Mouse (Mus musculus): ENCODE data around the gene Lrrc8a.

Gene Lrrc8a

DNA sequence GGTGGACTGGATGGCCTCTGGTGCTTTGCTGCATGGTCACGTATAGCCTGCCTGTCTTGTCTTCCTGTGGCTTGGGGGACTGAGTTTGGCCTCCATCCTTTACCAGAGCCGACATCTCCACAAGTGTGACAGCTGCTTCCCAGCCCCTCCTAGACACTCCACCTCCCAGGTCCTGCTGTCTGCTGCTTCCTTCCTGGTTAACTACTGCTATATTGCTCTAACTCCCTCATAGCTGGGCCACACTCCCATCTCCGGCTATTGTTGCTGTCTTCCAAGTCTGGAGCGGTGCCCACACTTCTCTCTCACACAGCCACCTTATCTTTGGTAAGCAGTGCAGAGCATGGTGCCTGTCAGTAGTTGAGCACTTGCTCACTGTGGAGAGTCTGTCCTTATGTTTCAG is 2.3 kb downstream of the Lrrc8a start:
- DNase-seq (ENCODE audit: low spot score in 2 of 2) = no peak

DNA sequence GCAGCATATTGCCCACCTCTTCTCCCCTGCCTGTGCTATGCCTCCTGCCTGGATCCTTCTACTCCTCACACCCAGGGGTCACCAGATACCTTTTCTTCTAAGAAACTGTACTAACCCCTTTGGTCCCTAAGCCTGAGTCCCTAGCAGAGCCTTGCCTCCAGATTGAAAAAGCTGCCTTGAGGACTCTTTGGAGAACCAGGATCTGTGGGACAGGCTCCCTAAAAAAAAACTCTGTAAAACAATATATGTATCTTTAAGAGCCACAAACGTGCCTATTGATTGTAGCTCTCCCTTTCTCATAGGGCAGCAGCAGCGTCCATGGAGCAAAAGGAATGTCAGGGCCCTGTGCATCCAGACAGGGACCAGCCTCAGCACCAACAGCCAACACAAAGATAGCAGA is 2.8 kb downstream of the Lrrc8a start, which contains the start of gene Gm28035:
Gm28035 (plus strand) TSS at position 301 of the 400 bp plus-strand sequence.
- DNase-seq (ENCODE audit: low spot score in 2 of 2) = no peak

DNA sequence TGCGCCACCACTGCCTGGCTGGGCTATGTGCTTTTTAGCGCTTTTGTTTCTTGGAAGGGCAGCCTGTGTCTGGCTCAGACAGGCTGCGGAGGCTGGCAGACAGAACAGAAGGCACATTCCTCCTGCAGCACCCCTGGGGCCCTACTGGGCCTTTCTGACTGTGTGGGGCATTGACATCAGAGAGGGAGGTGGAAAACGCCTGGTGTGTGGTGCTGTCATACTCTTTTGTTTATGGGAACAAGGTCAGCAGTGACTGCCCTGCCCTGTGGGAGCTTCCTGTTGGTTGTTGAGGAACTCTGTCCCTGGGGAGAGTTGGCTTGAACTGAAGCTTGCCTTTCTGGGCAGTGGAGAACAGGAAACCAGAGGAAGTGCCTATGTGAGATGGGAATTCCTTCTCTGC is 5.0 kb downstream of the Lrrc8a start:
- no peak for DNase-seq (ENCODE audit: low spot score in 2 of 2)

GRCm38 (mm10) chr2:30243391-30243790 is 5.9 kb downstream of the Lrrc8a start:
- DNase-seq (ENCODE audit: low spot score in 2 of 2) = no peak

DNA sequence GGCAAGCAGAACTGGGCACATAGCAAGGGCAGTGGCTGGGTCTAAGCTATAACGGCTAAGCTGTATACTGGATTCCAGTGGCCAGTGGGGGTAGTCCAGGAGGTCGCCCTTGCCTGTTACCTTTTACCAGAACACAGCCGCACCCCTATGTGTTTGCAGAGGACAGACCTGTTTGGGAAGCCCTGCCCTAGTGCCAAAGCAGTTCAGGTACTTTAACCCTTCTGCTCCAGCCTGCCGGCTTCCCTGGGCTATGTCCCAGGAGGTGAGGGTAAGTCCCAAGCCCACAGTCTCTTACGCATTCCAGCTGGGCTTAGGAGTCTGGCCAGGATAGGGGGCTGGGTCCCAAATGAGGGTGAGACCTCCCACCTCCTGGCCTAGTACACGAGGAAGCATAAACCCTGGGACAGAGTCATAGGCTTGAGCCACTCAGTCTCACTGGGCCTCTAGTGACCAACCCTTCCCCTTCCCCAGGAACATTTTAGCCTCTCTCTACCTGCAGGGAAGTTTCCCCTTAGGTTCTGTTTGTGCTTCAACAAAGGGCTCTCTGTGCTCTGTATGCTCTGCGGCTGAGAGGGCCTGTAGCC is 7.2 kb downstream of the Lrrc8a start:
- no peak for DNase-seq (ENCODE audit: low spot score in 2 of 2)

GRCm38 (mm10) chr2:30247036-30247435 is 9.5 kb downstream of the Lrrc8a start:
- DNase-seq (ENCODE audit: low spot score in 2 of 2) = no peak

GRCm38 (mm10) chr2:30247681-30248080 is 10.2 kb downstream of the Lrrc8a start:
- no peak for DNase-seq (ENCODE audit: low spot score in 2 of 2)

DNA sequence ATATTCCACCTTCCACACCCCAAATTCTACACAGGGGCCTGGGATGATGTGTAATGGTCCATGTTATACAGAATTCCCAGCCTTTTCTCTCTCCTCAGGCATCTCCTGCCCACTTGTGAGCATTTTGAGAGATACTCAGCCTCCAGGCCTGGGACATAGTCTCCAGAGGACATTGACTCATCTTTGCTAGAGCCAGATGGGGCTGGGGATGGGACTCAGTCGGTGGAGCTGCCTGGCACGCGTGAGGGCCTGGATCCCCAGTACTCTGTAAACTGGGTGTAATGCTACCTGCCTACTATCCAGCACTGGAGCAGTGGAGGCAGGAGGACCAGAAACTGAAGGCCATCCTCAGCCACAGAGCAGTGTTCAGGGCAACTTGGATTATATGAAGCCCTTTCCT is 11.7 kb downstream of the Lrrc8a start:
- DNase-seq (ENCODE audit: low spot score in 2 of 2) = no peak

DNA sequence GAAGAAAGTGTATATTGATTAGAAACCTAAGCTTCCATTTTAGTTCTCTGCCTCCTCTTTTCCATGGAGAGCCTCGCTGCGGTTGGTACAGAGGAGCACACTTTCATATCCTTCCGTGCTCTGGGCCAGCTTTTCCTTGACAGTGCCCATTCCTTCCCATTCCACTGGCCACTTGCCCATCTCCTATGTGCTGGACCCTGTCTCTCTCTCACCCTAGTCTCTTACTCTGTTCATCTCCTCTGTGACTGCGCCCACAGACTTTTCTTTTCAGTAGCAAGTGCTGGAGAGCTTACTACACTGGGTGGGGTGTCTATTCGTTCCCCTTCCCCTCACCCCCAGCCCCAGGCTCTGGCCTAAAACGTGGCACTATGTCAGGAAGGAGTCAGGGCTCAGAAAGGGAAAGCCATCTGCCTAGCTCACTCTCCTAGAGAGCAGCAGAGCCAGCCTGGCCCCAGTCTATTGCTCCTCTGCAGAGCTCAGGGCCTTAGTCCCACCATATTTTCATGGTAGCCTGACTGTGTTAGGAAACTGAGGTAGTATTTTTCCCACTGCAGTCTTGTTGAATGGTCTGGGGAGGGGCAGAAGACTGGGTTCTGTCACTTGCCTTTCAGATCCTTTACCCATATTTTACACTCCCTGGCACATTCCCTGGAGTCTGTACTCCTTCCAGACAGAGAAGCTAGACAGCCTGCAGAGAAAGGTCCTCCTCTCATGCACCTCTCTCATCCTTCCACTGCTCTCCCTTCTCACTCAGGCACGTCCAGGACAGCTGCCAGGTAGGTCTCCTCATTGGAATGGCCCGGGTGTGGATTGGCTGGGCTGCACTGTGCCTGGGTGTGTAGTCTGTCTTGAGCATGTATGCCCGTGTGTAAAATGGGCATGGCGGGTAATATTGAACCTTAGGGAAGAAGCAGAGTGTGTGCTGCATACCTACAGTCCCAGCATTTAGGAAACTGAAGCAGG is 12.9 kb downstream of the Lrrc8a start:
- no peak for DNase-seq (ENCODE audit: low spot score in 2 of 2)

DNA sequence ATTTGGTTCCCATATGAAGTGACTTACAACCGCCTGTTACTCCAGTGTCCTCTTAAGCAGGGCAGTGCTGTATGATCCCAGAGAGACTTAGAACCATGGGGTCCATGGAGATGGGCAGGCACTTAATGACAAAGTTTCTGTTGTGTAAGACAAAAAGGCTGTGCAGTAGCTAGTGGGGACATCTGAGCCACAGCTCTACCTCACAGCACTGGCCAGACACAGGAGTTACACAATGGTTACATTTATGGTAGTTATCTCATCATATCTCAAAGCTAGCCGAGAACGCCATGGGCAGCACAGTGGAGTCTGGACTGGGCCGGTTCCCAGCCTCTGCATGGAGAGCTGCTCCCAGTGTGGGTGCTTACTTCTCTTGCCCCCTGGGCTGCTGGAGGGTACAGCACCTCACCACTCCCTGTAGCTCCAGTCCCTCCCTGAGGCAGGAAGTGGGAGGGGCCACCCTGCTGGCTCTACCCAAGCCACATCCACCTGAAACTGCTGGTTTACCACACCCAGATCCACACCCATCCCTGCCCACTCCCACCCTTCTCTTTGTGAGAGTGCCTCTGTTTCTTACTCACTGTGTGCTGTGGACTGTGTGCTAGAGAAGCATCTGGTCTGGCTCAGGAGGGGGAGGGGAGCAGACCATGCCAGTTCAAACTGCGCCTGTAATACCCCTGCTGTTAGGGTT is 14.0 kb downstream of the Lrrc8a start:
- no peak for DNase-seq (ENCODE audit: low spot score in 2 of 2)

DNA sequence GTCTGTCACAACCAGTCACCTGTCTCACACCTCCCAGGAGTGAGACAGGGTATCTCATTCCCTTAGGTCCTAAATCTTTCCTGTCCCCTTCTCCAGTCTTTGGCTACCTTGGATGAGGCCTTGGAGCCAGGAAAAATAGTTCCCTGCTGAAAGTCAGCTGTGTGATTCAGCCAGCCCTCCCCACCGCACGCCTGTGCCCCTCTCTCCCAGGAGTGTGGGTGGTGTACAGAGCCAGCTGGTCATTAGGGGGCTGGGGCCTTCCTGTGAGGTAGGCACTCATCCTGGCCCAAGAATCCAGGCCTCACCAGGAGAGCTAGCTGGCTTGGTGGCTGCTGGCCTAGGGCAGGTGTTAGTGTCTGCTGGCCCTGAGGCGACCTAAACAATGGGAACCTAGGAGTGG is 15.0 kb downstream of the Lrrc8a start:
- DNase-seq (ENCODE audit: low spot score in 2 of 2) = no peak

DNA sequence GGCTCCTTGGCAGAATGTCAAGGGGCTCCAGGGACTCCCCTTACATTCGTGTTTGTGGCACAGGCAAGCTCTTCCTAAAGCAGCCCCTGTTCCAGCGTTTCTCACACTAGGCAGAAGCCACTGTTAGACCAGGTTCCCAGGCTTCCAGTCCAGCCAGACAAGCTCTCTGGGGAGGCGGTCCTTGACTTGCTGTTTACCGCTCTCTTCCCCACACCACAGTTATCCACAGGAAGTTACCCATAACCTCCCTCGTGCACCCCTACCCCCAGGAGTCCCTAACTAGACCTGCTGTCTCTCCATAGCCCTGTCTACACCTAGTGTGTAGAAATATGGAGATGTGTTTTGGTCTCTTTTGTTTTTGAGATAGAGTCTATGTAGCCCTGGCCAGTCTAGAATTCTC is 16.3 kb downstream of the Lrrc8a start:
- DNase-seq (ENCODE audit: low spot score in 2 of 2) = no peak

GRCm38 (mm10) chr2:30255631-30256395 is 18.3 kb downstream of the Lrrc8a start:
- no peak for DNase-seq (ENCODE audit: low spot score in 2 of 2)

GRCm38 (mm10) chr2:30256616-30257350 is 19.3 kb downstream of the Lrrc8a start:
- DNase-seq (ENCODE audit: low spot score in 2 of 2) = no peak

DNA sequence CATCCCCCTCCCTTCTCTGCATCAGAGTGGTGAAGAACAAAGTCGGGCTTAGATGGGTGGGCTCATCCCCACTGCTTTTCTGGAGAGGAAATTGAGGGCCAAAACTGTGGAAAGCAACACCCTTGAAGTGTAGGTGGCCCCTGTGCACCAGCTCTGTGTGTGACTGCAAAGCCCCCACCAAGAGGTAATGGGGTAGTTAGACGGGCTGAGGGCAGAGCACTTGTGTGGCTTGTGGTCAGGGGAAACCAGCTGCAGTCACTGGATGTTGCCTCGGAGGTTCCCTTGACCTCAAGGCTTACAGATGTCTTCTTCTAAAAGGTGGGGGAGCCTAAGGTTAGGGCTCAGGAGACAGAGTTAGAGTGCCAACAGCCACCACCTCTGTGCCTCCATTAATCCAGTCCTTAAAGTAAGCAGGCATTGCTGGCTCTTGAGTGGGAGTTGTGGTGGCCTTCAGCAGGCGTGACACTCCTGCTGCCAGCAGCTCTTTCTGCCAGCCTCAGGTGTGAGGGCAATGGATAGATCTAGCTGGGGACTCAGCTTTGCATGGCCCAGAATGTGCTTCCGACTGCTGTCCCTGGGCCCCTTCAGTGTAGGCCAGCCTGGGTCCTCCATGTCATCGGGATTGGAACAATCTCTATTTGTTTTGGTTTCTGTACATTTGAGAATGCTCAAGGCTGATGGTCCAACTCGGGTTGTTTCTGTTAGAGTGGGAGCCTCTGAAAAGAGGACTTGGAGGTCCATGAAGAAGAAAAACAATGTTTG is 20.4 kb downstream of the Lrrc8a start:
- DNase-seq (ENCODE audit: low spot score in 2 of 2) = no peak

DNA sequence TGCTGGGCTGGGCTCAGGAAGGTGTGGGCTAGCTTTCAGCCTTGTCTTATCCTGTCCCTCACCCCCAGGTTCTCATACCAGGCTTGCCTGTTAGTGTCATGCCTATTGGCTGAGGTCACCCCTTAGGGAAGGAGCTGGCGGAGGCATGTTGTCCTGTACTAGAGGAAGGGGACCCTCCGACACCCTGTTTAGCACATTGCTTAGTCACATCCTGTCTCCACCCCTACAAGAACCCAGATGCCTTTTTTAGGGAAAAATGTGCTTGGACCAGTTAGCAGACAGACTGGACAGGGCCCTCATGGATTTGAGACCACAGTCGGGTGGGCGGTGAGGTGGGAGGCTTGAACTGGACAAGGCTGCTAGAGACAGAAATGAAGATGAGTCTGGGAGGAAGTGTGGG is 21.1 kb downstream of the Lrrc8a start:
- no peak for DNase-seq (ENCODE audit: low spot score in 2 of 2)

GRCm38 (mm10) chr2:30259131-30260064 is 21.9 kb downstream of the Lrrc8a start:
- no peak for DNase-seq (ENCODE audit: low spot score in 2 of 2)

- no peak for DNase-seq (ENCODE audit: low spot score in 2 of 2)
Measured at GRCm38 (mm10) chr2:30261064-30261736, 23.7 kb downstream of the Lrrc8a start.

All from frontal cortex, postnatal 14 days (tissue).